Mouse (Mus musculus) ES-E14 (cell line): ENCODE data around the gene Guca1a. TPM values are rescaled to one million over a fixed set of nuclear protein-coding genes. Genes with fewer than 3 reads are reported as not detected.

Experiments
- DNase-seq: peaks from one replicate; pipeline ENCODE4 v3.0.0-alpha.2; 2013; ENCODE audit warnings: low read depth, low spot score
- H3K27ac ChIP-seq: 2 replicates; pipeline ENCODE4 v1.5.1; 2012; ENCODE audit warnings: low read depth, mild to moderate bottlenecking, low read length, moderate library complexity, mixed read lengths; ENCODE audit not compliant: poor library complexity, insufficient read depth, severe bottlenecking
- H3K36me3 ChIP-seq: 2 replicates; pipeline ENCODE4 v1.6.1; 2012; ENCODE audit warnings: mild to moderate bottlenecking, low read length, moderate library complexity, mixed read lengths; ENCODE audit not compliant: control insufficient read depth, poor library complexity, insufficient read depth, severe bottlenecking
- H3K4me1 ChIP-seq, 2 experiments: fragments of 150-350 bp in 1 of 2; sonication (generic) in 1 of 2; 2 replicates each; pipeline ENCODE4 v1.6.1; 2012; ENCODE audit warnings: low read length in 2 of 2, mild to moderate bottlenecking in 1 of 2, mixed read lengths in 1 of 2; ENCODE audit not compliant: control insufficient read depth in 2 of 2, insufficient read depth in 2 of 2, poor library complexity in 1 of 2
- H3K4me3 ChIP-seq, 2 experiments: fragments of 150-350 bp in 1 of 2; sonication (generic) in 1 of 2; 2 replicates each; pipeline ENCODE4 v1.5.1; 2012; ENCODE audit warnings: low read length in 2 of 2, low read depth in 1 of 2, mild to moderate bottlenecking in 1 of 2, mixed read lengths in 1 of 2; ENCODE audit not compliant: insufficient read depth in 1 of 2, poor library complexity in 1 of 2, severe bottlenecking in 1 of 2
- H3K9ac ChIP-seq: 2 replicates; pipeline ENCODE4 v1.6.1; 2012; ENCODE audit warnings: low read depth, mild to moderate bottlenecking, low read length, mixed read lengths; ENCODE audit not compliant: poor library complexity, insufficient read depth, severe bottlenecking
- H3K9me3 ChIP-seq: fragments of 150-350 bp; sonication (generic); 2 replicates; pipeline ENCODE4 v1.6.1; 2012; ENCODE audit warnings: low read depth, mild to moderate bottlenecking, low read length; ENCODE audit not compliant: control insufficient read depth, insufficient read depth
- CHD2 ChIP-seq: IDR thresholded peaks from 2 replicates; pipeline ENCODE4 v1.6.1; 2014; ENCODE audit warnings: mild to moderate bottlenecking, low read depth, low read length, inconsistent platforms
- HCFC1 ChIP-seq: IDR thresholded peaks from 2 replicates; pipeline ENCODE4 v1.6.1; 2012; ENCODE audit warnings: low read length, inconsistent platforms, borderline replicate concordance; ENCODE audit not compliant: insufficient read depth
- MAFK ChIP-seq: IDR thresholded peaks from 2 replicates; pipeline ENCODE4 v1.6.1; 2014; ENCODE audit warnings: mild to moderate bottlenecking, low read depth, low read length, inconsistent platforms; ENCODE audit not compliant: insufficient read depth
- ZC3H11A ChIP-seq: IDR thresholded peaks from 2 replicates; pipeline ENCODE4 v1.6.1; 2012; ENCODE audit warnings: low read depth, mild to moderate bottlenecking, inconsistent platforms, low read length, borderline replicate concordance
- ZNF384 ChIP-seq: IDR thresholded peaks from 2 replicates; pipeline ENCODE4 v1.6.1; 2012; ENCODE audit warnings: low read depth, low read length, inconsistent platforms
- in situ Hi-C, 2 experiments: fragments of 600-800 bp; cut with MboI; formaldehyde crosslinking; loops; one replicate each; pipeline ENCODE4 v1.15.1; 2025; ENCODE audit warnings: low sequenced_read_pairs in 2 of 2, inconsistent platforms in 1 of 2; ENCODE audit not compliant: unreplicated experiment in 2 of 2
- total RNA-seq: library from RNA; depleted of rRNA; stranded (reverse); fragments of 300-350 nt; gene quantifications from 2 replicates; pipeline ENCODE4 v1.2.3, GENCODE M21; 2012

The Guca1a gene
- total RNA-seq, 1 experiment = 12.2 TPM

GRCm38 (mm10) chr17:47408558-47408898 lies 8.1 kb upstream of the Guca1a start:
- TF ChIP-seq ZC3H11A (no peak), ZNF384 (no peak), HCFC1 (no peak), MAFK (no peak), CHD2 (no peak)
- Histone ChIP-seq H3K4me1 (no peaks in the 10 kb centered on the region; a peak in 1 of 4 replicates), H3K36me3 (no peaks in the 10 kb centered on the region), H3K9me3 (no peaks in the 10 kb centered on the region), H3K9ac (no peak overlapping the region), H3K4me3 (no peak overlapping the region), H3K27ac (no peak overlapping the region)
- in situ Hi-C loops = no loop called here
- peak; percentile 72 for DNase-seq

- Histone ChIP-seq H3K4me1 (no peaks in the 10 kb centered on the region; a peak in 1 of 4 replicates), H3K36me3 (no peaks in the 10 kb centered on the region), H3K27ac (no peak overlapping the region), H3K9me3 (no peaks in the 10 kb centered on the region), H3K9ac (no peak overlapping the region), H3K4me3 (no peak overlapping the region)
- in situ Hi-C loops = no loop called here
- DNase-seq = no peak
- TF ChIP-seq ZNF384 (no peak), HCFC1 (no peak), ZC3H11A (no peak), CHD2 (no peak), MAFK (no peak)
These were observed 7.6 kb upstream of the Guca1a start for GRCm38 (mm10) chr17:47407717-47408557.

- Histone ChIP-seq H3K9ac (no peak overlapping the region), H3K9me3 (no peaks in the 10 kb centered on the region), H3K36me3 (no peaks in the 10 kb centered on the region), H3K4me1 (peaks cover 0 to 11% of the 10 kb centered on the region in 2 experiments; a peak in 2 of 4 replicates), H3K27ac (no peak overlapping the region), H3K4me3 (no peak overlapping the region)
- DNase-seq = no peak
- in situ Hi-C loops = no loop called here
- no peak for TF ChIP-seq ZC3H11A
- TF ChIP-seq HCFC1 = no peak
- no peak for TF ChIP-seq ZNF384
- TF ChIP-seq MAFK = no peak
- no peak for TF ChIP-seq CHD2
These were observed 1.3 kb downstream of the Guca1a start for GRCm38 (mm10) chr17:47399091-47399490.

GRCm38 (mm10) chr17:47395376-47395913 lies 4.9 kb downstream of the Guca1a start:
- in situ Hi-C loops = no loop called here
- Histone ChIP-seq H3K36me3 (no peaks in the 10 kb centered on the region), H3K27ac (no peak overlapping the region), H3K9ac (peak overlapping the region; percentile 51; the same call in 1 of the 2 replicates), H3K4me3 (peak overlapping the region; percentile 68 to 74), H3K4me1 (peaks cover 0 to 13% of the 10 kb centered on the region in 2 experiments; a peak in 2 of 4 replicates), H3K9me3 (no peaks in the 10 kb centered on the region)
- peak; percentile 70 for DNase-seq
- TF ChIP-seq CHD2 = no peak
- TF ChIP-seq ZC3H11A = no peak
- TF ChIP-seq ZNF384 = peak; percentile 97
